Mouse (Mus musculus) lung, postnatal 0 days (tissue): ENCODE results near the gene Gm49384.

Experiments
- CTCF ChIP-seq: IDR thresholded peaks from 2 replicates; pipeline ENCODE4 v1.5.1; 2016; ENCODE audit warnings: antibody characterized with exemption, mild to moderate bottlenecking
- EP300 ChIP-seq: IDR thresholded peaks from 2 replicates; pipeline ENCODE4 v1.6.1; 2016; ENCODE audit warnings: antibody characterized with exemption, mild to moderate bottlenecking, control low read depth

DNA sequence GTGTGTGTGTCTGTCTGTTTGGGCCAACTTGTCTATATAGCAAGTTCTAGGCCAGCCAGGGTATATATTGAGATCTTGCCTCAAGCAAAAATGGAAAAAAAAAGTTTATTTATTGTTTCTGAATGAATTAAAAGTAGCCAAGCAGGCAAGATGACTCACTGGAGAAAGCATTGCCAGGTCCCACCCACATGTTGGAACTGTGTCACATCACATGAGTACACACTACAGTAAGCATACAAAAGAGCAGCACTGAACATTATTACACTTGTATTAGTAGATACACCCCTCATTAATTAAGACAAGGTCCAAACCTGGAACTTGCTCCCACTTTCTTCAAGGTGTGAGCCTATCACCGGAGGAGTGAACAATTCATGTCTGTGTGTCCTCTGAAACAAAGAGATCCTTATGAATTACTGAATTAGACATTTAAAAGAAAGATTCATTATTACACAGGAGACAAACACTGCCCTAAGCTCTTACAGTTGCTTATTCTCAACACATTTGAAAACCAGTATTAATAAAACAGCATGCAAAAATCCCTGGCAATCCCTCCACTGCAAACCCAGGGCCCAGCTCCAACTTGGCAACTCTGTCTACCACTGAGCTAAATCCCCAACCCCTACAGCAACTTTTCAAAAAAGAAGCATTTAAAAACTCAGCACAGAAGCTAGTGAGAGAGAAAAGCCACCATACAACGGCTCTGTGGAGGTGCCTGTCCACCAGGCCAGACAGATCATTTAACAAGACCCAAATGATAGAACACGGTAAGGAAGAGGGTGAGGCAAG is 11.1 kb upstream of the Gm49384 start:
- TF ChIP-seq CTCF (no peak), EP300 (no peak)
